Mouse (Mus musculus) embryonic facial prominence, embryonic 12.5 days (tissue): ENCODE measurements around the gene Kcnip1. TPM values are rescaled to one million over a fixed set of nuclear protein-coding genes. Genes with fewer than 3 reads are reported as not detected.

Experiments used
- ATAC-seq: fragments of 200-750 bp; cut with Nextera tagmentation; 2 replicates; pipeline ENCODE4 v1.8.0; 2017; ENCODE audit not compliant: insufficient number of reproducible peaks, insufficient read depth, low FRiP score, low TSS enrichment
- H3K27ac ChIP-seq: fragments of 300-500 bp; sonication (generic); 2 replicates; pipeline ENCODE4 v1.5.1; 2016; ENCODE audit warnings: mild to moderate bottlenecking
- H3K27me3 ChIP-seq: fragments of 300-500 bp; sonication (generic); 2 replicates; pipeline ENCODE4 v1.6.1; 2016; ENCODE audit warnings: mild to moderate bottlenecking, moderate library complexity
- H3K36me3 ChIP-seq: fragments of 300-500 bp; sonication (generic); 2 replicates; pipeline ENCODE4 v1.6.1; 2016; ENCODE audit warnings: mild to moderate bottlenecking
- H3K4me1 ChIP-seq: fragments of 300-500 bp; sonication (generic); 2 replicates; pipeline ENCODE4 v1.6.1; 2016
- H3K4me2 ChIP-seq: fragments of 300-500 bp; sonication (generic); replicated peaks from 2 replicates; pipeline ENCODE4 v1.6.1; 2016; ENCODE audit warnings: mild to moderate bottlenecking, moderate library complexity
- H3K4me3 ChIP-seq: fragments of 300-500 bp; sonication (generic); 2 replicates; pipeline ENCODE4 v1.5.1; 2016; ENCODE audit warnings: mild to moderate bottlenecking
- H3K9ac ChIP-seq: fragments of 300-500 bp; sonication (generic); 2 replicates; pipeline ENCODE4 v1.6.1; 2016; ENCODE audit warnings: mild to moderate bottlenecking, moderate library complexity
- H3K9me3 ChIP-seq: fragments of 300-500 bp; sonication (generic); 2 replicates; pipeline ENCODE4 v1.6.1; 2016; ENCODE audit warnings: mild to moderate bottlenecking, moderate library complexity
- WGBS: fragments of 180-500 bp; shearing (Covaris S2); methylation state at CpG from one replicate; pipeline ENCODE4 v1.1.7; 2016; 5-methylcytosine and 5-hydroxymethylcytosine counted together
- polyA plus RNA-seq: library from polyadenylated mRNA; unstranded; fragments of >200 nt; fragmentation: Nextera tagmentation; extraction: Ambion mirVana; gene quantifications from 2 replicates; pipeline ENCODE4 v1.2.1, GENCODE M21; 2016

Kcnip1 gene
- polyA plus RNA-seq, 1 experiment from 2014 or later, result 5.8 TPM

GRCm38 (mm10) chr11:33818861-33819503 lies 174.0 kb downstream of the Kcnip1 start:
- no peak overlapping the region for H3K9ac ChIP-seq
- 8% methylated on average over 5 of the region's 5 CpGs for WGBS

GRCm38 (mm10) chr11:33816020-33816419 lies 176.9 kb downstream of the Kcnip1 start:
- Histone ChIP-seq H3K4me1 (peaks cover 18% of the 10 kb centered on the region), H3K4me2 (no peak overlapping the region), H3K9me3 (no peaks in the 10 kb centered on the region), H3K9ac (no peak overlapping the region), H3K27ac (no peak overlapping the region), H3K27me3 (no peaks in the 10 kb centered on the region), H3K4me3 (no peak overlapping the region), H3K36me3 (no peaks in the 10 kb centered on the region)
- no peak for ATAC-seq
- WGBS, result 45% methylated on average over 3 of the region's 3 CpGs

More at GRCm38 (mm10) chr11:33818861-33819503, 174.0 kb downstream of the Kcnip1 start:
- Histone ChIP-seq H3K9me3 (no peaks in the 10 kb centered on the region), H3K27ac (no peak overlapping the region), H3K4me2 (no peak overlapping the region), H3K4me3 (no peak overlapping the region), H3K36me3 (no peaks in the 10 kb centered on the region), H3K4me1 (peaks cover 18% of the 10 kb centered on the region), H3K27me3 (0 out of 2 replicates have a peak, but pooled peaks cover 3% of the 10 kb centered on the region)
- no peak for ATAC-seq

GRCm38 (mm10) chr11:33810105-33810504 lies 182.8 kb downstream of the Kcnip1 start:
- H3K9me3 ChIP-seq, result no peaks in the 10 kb centered on the region
- ATAC-seq, result no peak
- no peak overlapping the region for H3K4me3 ChIP-seq
- no peak overlapping the region for H3K9ac ChIP-seq
- H3K4me1 ChIP-seq, result no peaks in the 10 kb centered on the region
- H3K4me2 ChIP-seq, result no peak overlapping the region
- no peaks in the 10 kb centered on the region for H3K27me3 ChIP-seq
- H3K36me3 ChIP-seq, result no peaks in the 10 kb centered on the region
- H3K27ac ChIP-seq, result no peak overlapping the region
- 62% methylated on average over 7 of the region's 7 CpGs for WGBS

GRCm38 (mm10) chr11:33803093-33803492 lies 189.9 kb downstream of the Kcnip1 start:
- H3K27ac ChIP-seq, result no peak overlapping the region
- ATAC-seq, result no peak
- no peaks in the 10 kb centered on the region for H3K27me3 ChIP-seq
- no peak overlapping the region for H3K4me2 ChIP-seq
- WGBS, result 77% methylated on average over 2 of the region's 2 CpGs
- H3K4me1 ChIP-seq, result 0 out of 2 replicates have a peak, but pooled peaks cover 4% of the 10 kb centered on the region
- no peaks in the 10 kb centered on the region for H3K36me3 ChIP-seq
- no peaks in the 10 kb centered on the region for H3K9me3 ChIP-seq
- no peak overlapping the region for H3K9ac ChIP-seq
- H3K4me3 ChIP-seq, result no peak overlapping the region

- 43% methylated on average over 10 of the region's 10 CpGs for WGBS
- no peak for ATAC-seq
- Histone ChIP-seq H3K27me3 (no peaks in the 10 kb centered on the region), H3K36me3 (no peaks in the 10 kb centered on the region), H3K9me3 (no peaks in the 10 kb centered on the region), H3K9ac (no peak overlapping the region), H3K4me1 (0 out of 2 replicates have a peak, but pooled peaks cover 4% of the 10 kb centered on the region), H3K4me3 (no peak overlapping the region), H3K27ac (no peak overlapping the region), H3K4me2 (no peak overlapping the region)
Measured at GRCm38 (mm10) chr11:33800436-33801088, 192.4 kb downstream of the Kcnip1 start.

- WGBS, result 55% methylated on average over 1 of the region's 1 CpGs
- no peaks in the 10 kb centered on the region for H3K27me3 ChIP-seq
- no peak overlapping the region for H3K9ac ChIP-seq
- H3K4me1 ChIP-seq, result 0 out of 2 replicates have a peak, but pooled peaks cover 4% of the 10 kb centered on the region
- no peaks in the 10 kb centered on the region for H3K36me3 ChIP-seq
- H3K4me2 ChIP-seq, result no peak overlapping the region
- ATAC-seq, result no peak
- H3K9me3 ChIP-seq, result no peaks in the 10 kb centered on the region
- H3K4me3 ChIP-seq, result no peak overlapping the region
- no peak overlapping the region for H3K27ac ChIP-seq
Measured at GRCm38 (mm10) chr11:33799933-33800332, 193.0 kb downstream of the Kcnip1 start.

- H3K9ac ChIP-seq, result no peak overlapping the region
Measured at GRCm38 (mm10) chr11:33798094-33798648, 194.8 kb downstream of the Kcnip1 start.

GRCm38 (mm10) chr11:33787362-33787761 lies 205.6 kb downstream of the Kcnip1 start:
- no peak for ATAC-seq
- Histone ChIP-seq H3K9ac (no peak overlapping the region), H3K4me3 (no peak overlapping the region), H3K4me1 (no peaks in the 10 kb centered on the region), H3K27me3 (no peaks in the 10 kb centered on the region; the same call in 1 of the 2 replicates), H3K4me2 (no peak overlapping the region), H3K9me3 (no peaks in the 10 kb centered on the region), H3K27ac (no peak overlapping the region), H3K36me3 (no peaks in the 10 kb centered on the region)
- WGBS, result 21% methylated on average over 5 of the region's 5 CpGs

More at GRCm38 (mm10) chr11:33798094-33798648, 194.8 kb downstream of the Kcnip1 start:
- Histone ChIP-seq H3K4me2 (no peak overlapping the region), H3K27ac (no peak overlapping the region), H3K4me1 (0 out of 2 replicates have a peak, but pooled peaks cover 4% of the 10 kb centered on the region), H3K4me3 (no peak overlapping the region), H3K9me3 (no peaks in the 10 kb centered on the region), H3K36me3 (no peaks in the 10 kb centered on the region), H3K27me3 (no peaks in the 10 kb centered on the region)
- 46% methylated on average over 12 of the region's 12 CpGs for WGBS
- no peak for ATAC-seq

GRCm38 (mm10) chr11:33786572-33786971 lies 206.4 kb downstream of the Kcnip1 start:
- Histone ChIP-seq H3K9ac (no peak overlapping the region), H3K36me3 (no peaks in the 10 kb centered on the region), H3K4me1 (peaks cover 6% of the 10 kb centered on the region; the same call in 1 of the 2 replicates), H3K27ac (no peak overlapping the region), H3K9me3 (no peaks in the 10 kb centered on the region), H3K4me3 (no peak overlapping the region), H3K4me2 (no peak overlapping the region), H3K27me3 (no peaks in the 10 kb centered on the region; the same call in 1 of the 2 replicates)
- no peak for ATAC-seq
- WGBS, result 77% methylated on average over 4 of the region's 4 CpGs

- Histone ChIP-seq H3K27ac (no peak overlapping the region), H3K27me3 (no peaks in the 10 kb centered on the region; the same call in 1 of the 2 replicates), H3K9me3 (no peaks in the 10 kb centered on the region), H3K4me2 (no peak overlapping the region), H3K9ac (no peak overlapping the region), H3K4me3 (no peak overlapping the region), H3K36me3 (no peaks in the 10 kb centered on the region), H3K4me1 (peaks cover 18% of the 10 kb centered on the region; the same call in 1 of the 2 replicates)
- ATAC-seq, result no peak
- WGBS, result 31% methylated on average over 10 of the region's 10 CpGs
Measured at GRCm38 (mm10) chr11:33781561-33781971, 211.4 kb downstream of the Kcnip1 start.

- H3K4me1 ChIP-seq, result peaks cover 18% of the 10 kb centered on the region; the same call in 1 of the 2 replicates
- ATAC-seq, result no peak
Measured at GRCm38 (mm10) chr11:33780263-33780662, 212.7 kb downstream of the Kcnip1 start.

More at GRCm38 (mm10) chr11:33780263-33780662, 212.7 kb downstream of the Kcnip1 start:
- Histone ChIP-seq H3K27ac (no peak overlapping the region), H3K9me3 (no peaks in the 10 kb centered on the region), H3K9ac (no peak overlapping the region), H3K4me2 (no peak overlapping the region), H3K4me3 (no peak overlapping the region), H3K27me3 (no peaks in the 10 kb centered on the region), H3K36me3 (no peaks in the 10 kb centered on the region)
- WGBS, result 59% methylated on average over 4 of the region's 4 CpGs
